Mouse (Mus musculus) C2C12 (cell line): ENCODE measurements around the gene Efnb3. TPM values are rescaled to one million over a fixed set of nuclear protein-coding genes. Genes with fewer than 3 reads are reported as not detected.

Experiments used
- H3K27me3 ChIP-seq: one replicate; pipeline ENCODE4 v1.6.1; 2011; ENCODE audit not compliant: control insufficient read depth, insufficient read depth, insufficient read length
- H3K36me3 ChIP-seq: one replicate; pipeline ENCODE4 v1.6.1; 2011; ENCODE audit not compliant: control insufficient read depth, insufficient read depth
- H3K4me3 ChIP-seq: one replicate; pipeline ENCODE4 v1.5.1; 2011; ENCODE audit warnings: mild to moderate bottlenecking, control low read depth; ENCODE audit not compliant: poor library complexity, insufficient read depth, severe bottlenecking
- H3K79me2 ChIP-seq: one replicate; pipeline ENCODE4 v1.6.1; 2011; ENCODE audit not compliant: control insufficient read depth, insufficient read depth
- H3K79me3 ChIP-seq: one replicate; pipeline ENCODE4 v1.6.1; 2011; ENCODE audit warnings: low read depth, control low read depth
- H3ac ChIP-seq: one replicate; pipeline ENCODE3; 2011; ENCODE audit warnings: low read depth; ENCODE audit not compliant: control insufficient read depth, insufficient read length
- CEBPB ChIP-seq: IDR thresholded peaks from one replicate; pipeline ENCODE4 v1.6.1; 2011; ENCODE audit warnings: low read depth, mild to moderate bottlenecking, control low read depth, moderate library complexity
- CTCF ChIP-seq: IDR thresholded peaks from one replicate; pipeline ENCODE4 v1.5.1; 2011; ENCODE audit not compliant: control insufficient read depth, insufficient read depth, insufficient read length
- FOSL1 ChIP-seq: IDR thresholded peaks from one replicate; pipeline ENCODE4 v1.8.0; 2011; ENCODE audit warnings: mild to moderate bottlenecking, low read length; ENCODE audit not compliant: poor library complexity, insufficient read depth, severe bottlenecking
- MAX ChIP-seq: IDR thresholded peaks from one replicate; pipeline ENCODE4 v1.6.1; 2011; ENCODE audit warnings: mild to moderate bottlenecking, control low read depth
- MYOD1 ChIP-seq: IDR thresholded peaks from one replicate; pipeline ENCODE4 v1.6.1; 2011; ENCODE audit warnings: low read depth; ENCODE audit not compliant: control insufficient read depth, insufficient read length
- MYOG ChIP-seq: IDR thresholded peaks from one replicate; pipeline ENCODE4 v1.6.1; 2011; ENCODE audit not compliant: control insufficient read depth, insufficient read length; ENCODE audit errors: extremely low read depth
- USF1 ChIP-seq: IDR thresholded peaks from one replicate; pipeline ENCODE4 v1.6.1; 2011; ENCODE audit warnings: low read depth, mild to moderate bottlenecking, control low read depth, moderate library complexity
- polyA plus RNA-seq: library from polyadenylated mRNA; unstranded; fragments of >200 nt; fragmentation: generic; extraction: Trizol; gene quantifications from one replicate; pipeline ENCODE4 v1.2.1, GENCODE M21; 2012; ENCODE audit warnings: missing spikeins

Gene Efnb3
- polyA plus RNA-seq, 1 experiment: 0.61 TPM

DNA sequence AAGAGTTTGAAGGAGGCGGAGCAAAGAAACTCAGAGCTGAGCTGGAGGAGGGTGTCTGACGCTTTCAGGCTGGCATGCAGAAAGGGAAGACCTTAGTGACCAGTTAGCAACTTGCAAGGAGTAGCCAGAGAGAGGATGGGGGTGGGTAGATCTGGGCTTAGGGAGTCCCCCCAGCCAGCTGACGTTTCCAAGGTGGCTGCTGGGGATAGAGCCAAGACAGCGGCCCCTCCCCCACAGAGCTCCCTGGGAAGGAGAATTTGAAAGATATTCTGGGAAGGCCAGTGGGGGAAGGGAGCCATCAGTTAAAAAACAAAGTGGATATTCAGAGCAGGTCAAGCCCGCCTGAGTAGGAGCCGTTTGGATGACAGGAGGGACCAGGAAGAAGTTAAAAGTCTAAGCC, 40.1 kb upstream of the Efnb3 start:
- TF ChIP-seq MAX (no peak), FOSL1 (no peak), CTCF (no peak), MYOG (no peak), USF1 (no peak), MYOD1 (no peak), CEBPB (no peak)
- no peaks in the 10 kb centered on the region for H3K79me3 ChIP-seq
- no peak overlapping the region for H3ac ChIP-seq
- H3K4me3 ChIP-seq: no peak overlapping the region
- H3K27me3 ChIP-seq: peaks cover 21% of the 10 kb centered on the region
- no peaks in the 10 kb centered on the region for H3K36me3 ChIP-seq
- H3K79me2 ChIP-seq: no peaks in the 10 kb centered on the region

DNA sequence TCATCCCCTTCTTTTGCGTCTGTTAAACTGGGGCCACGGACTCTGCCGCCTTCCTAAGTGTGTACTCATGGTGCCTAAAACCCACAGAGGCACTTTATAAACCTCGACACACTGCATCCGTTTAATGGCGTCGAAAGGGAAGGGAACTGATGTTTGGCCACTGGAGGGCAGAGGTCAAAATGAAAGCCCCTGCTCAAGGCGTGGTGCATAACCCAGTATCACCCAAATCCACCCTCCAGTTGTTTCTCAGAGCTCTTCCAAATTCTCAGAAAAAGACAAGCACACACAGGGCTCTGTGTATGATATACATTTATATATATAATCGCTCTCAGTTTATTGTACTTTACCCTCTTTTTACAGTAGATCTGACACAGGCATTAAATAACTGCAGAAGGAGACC, 39.4 kb upstream of the Efnb3 start:
- no peak overlapping the region for H3ac ChIP-seq
- H3K79me2 ChIP-seq: no peaks in the 10 kb centered on the region
- H3K79me3 ChIP-seq: no peaks in the 10 kb centered on the region
- H3K36me3 ChIP-seq: no peaks in the 10 kb centered on the region
- TF ChIP-seq CTCF (no peak), MYOG (no peak), CEBPB (no peak), MYOD1 (no peak), USF1 (no peak), FOSL1 (no peak), MAX (no peak)
- peaks cover 14% of the 10 kb centered on the region for H3K27me3 ChIP-seq
- H3K4me3 ChIP-seq: no peak overlapping the region

- peaks cover 42% of the 10 kb centered on the region for H3K36me3 ChIP-seq
- no peaks in the 10 kb centered on the region for H3K79me2 ChIP-seq
Measured at GRCm38 (mm10) chr11:69594853-69595252, 34.8 kb upstream of the Efnb3 start.

GRCm38 (mm10) chr11:69592799-69593198, 32.8 kb upstream of the Efnb3 start:
- Histone ChIP-seq H3ac (no peak overlapping the region), H3K27me3 (no peaks in the 10 kb centered on the region), H3K79me2 (no peaks in the 10 kb centered on the region), H3K79me3 (no peaks in the 10 kb centered on the region), H3K4me3 (no peak overlapping the region), H3K36me3 (peaks cover 62% of the 10 kb centered on the region)
- TF ChIP-seq MYOG (no peak), FOSL1 (no peak), CTCF (no peak), USF1 (no peak), MYOD1 (no peak), CEBPB (no peak), MAX (no peak)

More at GRCm38 (mm10) chr11:69594853-69595252, 34.8 kb upstream of the Efnb3 start:
- Histone ChIP-seq H3K27me3 (no peaks in the 10 kb centered on the region), H3K79me3 (no peaks in the 10 kb centered on the region), H3K4me3 (no peak overlapping the region), H3ac (no peak overlapping the region)
- no peak for TF ChIP-seq MYOD1
- no peak for TF ChIP-seq CTCF

GRCm38 (mm10) chr11:69591899-69592637, 32.1 kb upstream of the Efnb3 start:
- Histone ChIP-seq H3K79me2 (peaks cover 6% of the 10 kb centered on the region), H3K36me3 (peaks cover 70% of the 10 kb centered on the region), H3K79me3 (no peaks in the 10 kb centered on the region), H3ac (no peak overlapping the region), H3K4me3 (no peak overlapping the region), H3K27me3 (no peaks in the 10 kb centered on the region)
- TF ChIP-seq MYOD1 (no peak), MAX (no peak)

- TF ChIP-seq CTCF (no peak), FOSL1 (no peak), MAX (no peak), MYOG (no peak), CEBPB (no peak), USF1 (no peak), MYOD1 (no peak)
Measured at GRCm38 (mm10) chr11:69591424-69591823, 31.4 kb upstream of the Efnb3 start.

More at GRCm38 (mm10) chr11:69591424-69591823, 31.4 kb upstream of the Efnb3 start:
- Histone ChIP-seq H3K79me2 (peaks cover 13% of the 10 kb centered on the region), H3K79me3 (peaks cover 4% of the 10 kb centered on the region), H3ac (no peak overlapping the region), H3K36me3 (peaks cover 75% of the 10 kb centered on the region), H3K27me3 (no peaks in the 10 kb centered on the region), H3K4me3 (no peak overlapping the region)
